Mouse (Mus musculus): ENCODE measurements around the gene Rpl41. TPM values are rescaled to one million over a fixed set of nuclear protein-coding genes. Genes with fewer than 3 reads are reported as not detected.

Gene Rpl41
- total and polyA plus RNA-seq, 2 experiments from 2014 or later: 617 to 2,108 TPM

GRCm38 (mm10) chr10:128544151-128544657 is 4.9 kb downstream of the Rpl41 start:
- no peak for ATAC-seq (ENCODE audit: insufficient read depth, low read depth)
- peaks cover 38% of the 10 kb centered on the region for H3K36me3 ChIP-seq (replicated peaks; ENCODE audit: control insufficient read depth, insufficient read depth, low read length)
- no peak overlapping the region for H3K27ac ChIP-seq (ENCODE audit: low read depth)
- no peak overlapping the region for H3K4me3 ChIP-seq (ENCODE audit: low read depth, low read length)
- peaks cover 5% of the 10 kb centered on the region; the same call in 1 of the 2 replicates for H3K4me1 ChIP-seq (ENCODE audit: control insufficient read depth, insufficient read depth)
- H3K4me2 ChIP-seq (ENCODE audit: low read depth, low read length): no peak overlapping the region
- 97% methylated on average over 15 of the region's 15 CpGs for WGBS
- DNase-seq (ENCODE audit: low spot score): no peak
- no peaks in the 10 kb centered on the region for H3K27me3 ChIP-seq (ENCODE audit: control insufficient read depth, insufficient read depth, low read length)
- no peak overlapping the region for H3K9ac ChIP-seq (replicated peaks; ENCODE audit: low read depth, low read length)
- TF ChIP-seq CTCF (IDR thresholded peaks at IDR 0.05; ENCODE audit: low read depth): no peak
- no peak for TF ChIP-seq EP300 (IDR thresholded peaks at IDR 0.05; ENCODE audit: low read depth)
- no peaks in the 10 kb centered on the region for H3K9me3 ChIP-seq (replicated peaks; ENCODE audit: control insufficient read depth, low read length)

DNA sequence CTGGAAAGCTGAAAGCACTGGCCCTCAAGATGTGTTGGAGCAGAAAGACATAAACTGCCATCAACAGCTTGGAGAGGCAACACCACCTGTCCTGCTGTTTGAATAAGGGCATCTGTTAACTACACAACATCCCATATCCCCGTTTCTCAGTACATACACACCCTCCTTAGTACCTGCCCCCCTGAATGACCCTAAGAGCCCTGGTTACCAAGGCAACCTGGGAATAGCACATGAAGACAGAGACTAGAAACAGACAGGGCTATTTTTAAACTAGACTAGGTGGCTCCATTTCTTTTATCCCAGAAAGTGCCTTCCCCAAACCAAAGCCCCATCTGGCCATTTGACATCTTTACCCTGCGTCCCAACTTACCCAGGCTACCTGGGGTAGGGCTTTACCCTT is 6.0 kb downstream of the Rpl41 start:
- no peak overlapping the region for H3K4me2 ChIP-seq (ENCODE audit: low read depth, low read length)
- DNase-seq (ENCODE audit: low spot score): no peak
- TF ChIP-seq EP300 (IDR thresholded peaks at IDR 0.05; ENCODE audit: low read depth): no peak
- no peak for TF ChIP-seq CTCF (IDR thresholded peaks at IDR 0.05; ENCODE audit: low read depth)
- H3K9me3 ChIP-seq (replicated peaks; ENCODE audit: control insufficient read depth, low read length): no peaks in the 10 kb centered on the region
- no peak overlapping the region for H3K27ac ChIP-seq (ENCODE audit: low read depth)
- peaks cover 38% of the 10 kb centered on the region for H3K36me3 ChIP-seq (replicated peaks; ENCODE audit: control insufficient read depth, insufficient read depth, low read length)
- H3K4me1 ChIP-seq (ENCODE audit: control insufficient read depth, insufficient read depth): peaks cover 5% of the 10 kb centered on the region; the same call in 1 of the 2 replicates
- H3K27me3 ChIP-seq (ENCODE audit: control insufficient read depth, insufficient read depth, low read length): no peaks in the 10 kb centered on the region
- WGBS: 60% methylated on average over 2 of the region's 2 CpGs
- no peak for ATAC-seq (ENCODE audit: insufficient read depth, low read depth)
- H3K9ac ChIP-seq (replicated peaks; ENCODE audit: low read depth, low read length): no peak overlapping the region
- H3K4me3 ChIP-seq (ENCODE audit: low read depth, low read length): no peak overlapping the region

DNA sequence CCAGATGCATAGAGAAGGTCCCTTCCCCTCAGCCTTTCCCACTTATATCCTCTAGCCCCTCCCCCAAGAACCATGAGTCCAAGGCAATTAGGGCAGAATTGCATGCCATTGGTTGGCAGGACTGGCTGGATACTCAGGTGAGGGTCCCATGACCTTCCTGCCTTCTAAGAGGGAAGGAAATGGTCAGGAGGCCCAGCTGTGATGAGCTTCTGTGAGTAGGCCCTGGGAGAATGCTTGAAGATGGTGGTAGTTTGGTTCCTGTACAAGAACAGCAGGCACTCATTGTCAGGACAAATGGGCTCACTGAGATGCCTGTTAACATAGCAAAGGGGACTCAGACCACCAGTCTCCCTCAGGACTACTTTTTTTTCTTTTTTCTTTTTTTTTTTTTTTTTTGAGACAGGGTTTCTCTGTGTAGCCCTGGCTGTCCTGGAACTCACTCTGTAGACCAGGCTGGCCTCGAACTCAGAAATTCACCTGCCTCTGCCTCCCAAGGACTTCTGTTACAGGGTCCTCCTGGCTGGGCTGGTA is 10.7 kb downstream of the Rpl41 start:
- Histone ChIP-seq H3K9me3 (replicated peaks; ENCODE audit: control insufficient read depth, low read length) (no peaks in the 10 kb centered on the region), H3K4me2 (ENCODE audit: low read depth, low read length) (no peak overlapping the region), H3K4me3 (ENCODE audit: low read depth, low read length) (no peak overlapping the region), H3K4me1 (ENCODE audit: control insufficient read depth, insufficient read depth) (no peaks in the 10 kb centered on the region; the same call in 1 of the 2 replicates), H3K27ac (ENCODE audit: low read depth) (no peak overlapping the region), H3K36me3 (replicated peaks; ENCODE audit: control insufficient read depth, insufficient read depth, low read length) (peaks cover 15% of the 10 kb centered on the region), H3K9ac (replicated peaks; ENCODE audit: low read depth, low read length) (no peak overlapping the region), H3K27me3 (ENCODE audit: control insufficient read depth, insufficient read depth, low read length) (no peaks in the 10 kb centered on the region)
- 80% methylated on average over 1 of the region's 1 CpGs for WGBS
- ATAC-seq (ENCODE audit: insufficient read depth, low read depth) (no peak), DNase-seq (ENCODE audit: low spot score) (no peak)
- no peak for TF ChIP-seq CTCF (IDR thresholded peaks at IDR 0.05; ENCODE audit: low read depth)
- no peak for TF ChIP-seq EP300 (IDR thresholded peaks at IDR 0.05; ENCODE audit: low read depth)

DNA sequence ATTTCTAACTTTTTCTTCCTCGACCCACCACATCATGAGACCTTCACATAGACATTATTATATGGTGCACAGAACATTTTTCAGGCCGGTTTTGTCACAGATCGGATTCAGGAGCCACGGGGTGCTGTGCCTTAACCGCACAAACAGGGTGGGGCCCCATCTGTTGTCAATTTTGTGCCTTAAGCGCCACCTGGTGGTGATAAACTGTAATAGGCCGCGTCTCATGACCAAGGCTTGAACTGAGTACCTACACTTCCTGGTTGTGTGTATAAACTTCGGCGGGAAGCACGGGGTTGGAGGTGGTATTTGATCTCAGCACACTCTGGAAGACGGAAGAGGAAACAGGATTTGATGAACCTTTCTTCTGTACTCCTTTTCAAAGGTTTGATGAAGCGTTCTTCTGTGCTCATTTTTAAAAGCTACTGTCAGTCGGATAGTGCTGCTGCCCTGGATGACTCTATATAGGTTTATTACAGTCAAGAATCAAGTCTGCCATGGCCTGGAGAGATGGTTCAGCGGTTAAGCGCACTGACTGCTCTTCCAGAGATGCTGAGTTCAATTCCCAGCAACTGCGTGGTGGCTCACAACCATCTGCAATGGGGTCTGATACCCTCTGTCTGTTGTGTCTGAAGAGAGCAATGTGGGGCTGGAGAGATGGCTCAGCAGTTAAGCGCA is 12.7 kb downstream of the Rpl41 start:
- DNase-seq (ENCODE audit: low spot score): peak; percentile 83
- H3K4me2 ChIP-seq (ENCODE audit: low read depth, low read length): peak overlapping the region; percentile 46
- TF ChIP-seq EP300 (IDR thresholded peaks at IDR 0.05; ENCODE audit: low read depth) (no peak), CTCF (IDR thresholded peaks at IDR 0.05; ENCODE audit: low read depth) (peak; percentile 95)
- H3K4me1 ChIP-seq (ENCODE audit: control insufficient read depth, insufficient read depth): no peaks in the 10 kb centered on the region
- H3K27me3 ChIP-seq (ENCODE audit: control insufficient read depth, insufficient read depth, low read length): no peaks in the 10 kb centered on the region
- H3K9me3 ChIP-seq (replicated peaks; ENCODE audit: control insufficient read depth, low read length): no peaks in the 10 kb centered on the region
- 13% methylated on average over 18 of the region's 18 CpGs for WGBS
- H3K9ac ChIP-seq (replicated peaks; ENCODE audit: low read depth, low read length): no peak overlapping the region
- H3K36me3 ChIP-seq (replicated peaks; ENCODE audit: control insufficient read depth, insufficient read depth, low read length): no peaks in the 10 kb centered on the region
- peak overlapping the region; percentile 28 for H3K27ac ChIP-seq (ENCODE audit: low read depth)
- H3K4me3 ChIP-seq (ENCODE audit: low read depth, low read length): peak overlapping the region; percentile 11; the same call in 1 of the 2 replicates
- peak; percentile 94 for ATAC-seq (ENCODE audit: insufficient read depth, low read depth)

- no peak overlapping the region for H3K27ac ChIP-seq (ENCODE audit: low read depth)
- ATAC-seq (ENCODE audit: insufficient read depth, low read depth): no peak
Measured at GRCm38 (mm10) chr10:128535624-128536265, 13.4 kb downstream of the Rpl41 start.

More at GRCm38 (mm10) chr10:128535624-128536265, 13.4 kb downstream of the Rpl41 start:
- TF ChIP-seq EP300 (IDR thresholded peaks at IDR 0.05; ENCODE audit: low read depth) (no peak), CTCF (IDR thresholded peaks at IDR 0.05; ENCODE audit: low read depth) (no peak)
- H3K4me1 ChIP-seq (ENCODE audit: control insufficient read depth, insufficient read depth): no peaks in the 10 kb centered on the region
- H3K4me2 ChIP-seq (ENCODE audit: low read depth, low read length): peak overlapping the region; percentile 46
- whole genome bisulfite sequencing: 76% methylated on average over 4 of the region's 4 CpGs
- H3K9ac ChIP-seq (replicated peaks; ENCODE audit: low read depth, low read length): no peak overlapping the region
- no peak overlapping the region for H3K4me3 ChIP-seq (ENCODE audit: low read depth, low read length)
- DNase-seq (ENCODE audit: low spot score): no peak
- no peaks in the 10 kb centered on the region for H3K9me3 ChIP-seq (replicated peaks; ENCODE audit: control insufficient read depth, low read length)
- no peaks in the 10 kb centered on the region for H3K36me3 ChIP-seq (replicated peaks; ENCODE audit: control insufficient read depth, insufficient read depth, low read length)
- H3K27me3 ChIP-seq (ENCODE audit: control insufficient read depth, insufficient read depth, low read length): no peaks in the 10 kb centered on the region
